Mouse (Mus musculus): Measurements from ENCODE around the gene Itpkb.

The Itpkb gene

GRCm38 (mm10) chr1:180330145-180330706 is at the start of gene Itpkb:
Gene Itpkb, plus strand, starts transcription at chr1:180330485.
- in situ Hi-C loops (cut with MboI, MseI), result loop anchor here (5.0 to 10.0 kb wide), 2 partner anchors 72 to 785 kb away; partner anchors contain the start of genes Cnst and Tfb2m

- in situ Hi-C loops (cut with MboI, MseI), result no loop called here
Observed at GRCm38 (mm10) chr1:180282581-180282980, 47.7 kb upstream of the Itpkb start.

GRCm38 (mm10) chr1:180283813-180284768 is 46.2 kb upstream of the Itpkb start:
- in situ Hi-C loops (cut with MboI, MseI), result no loop called here

- in situ Hi-C loops (cut with MboI, MseI), result no loop called here
Observed at GRCm38 (mm10) chr1:180286081-180286831, 44.0 kb upstream of the Itpkb start.

GRCm38 (mm10) chr1:180288227-180288626 is 42.1 kb upstream of the Itpkb start:
- in situ Hi-C loops (cut with MboI, MseI), result no loop called here

GRCm38 (mm10) chr1:180288872-180289468 is 41.3 kb upstream of the Itpkb start:
- in situ Hi-C loops (cut with MboI, MseI), result no loop called here

- in situ Hi-C loops (cut with MboI, MseI), result no loop called here
Observed at GRCm38 (mm10) chr1:180289788-180290187, 40.5 kb upstream of the Itpkb start.

GRCm38 (mm10) chr1:180290358-180290757 is 39.9 kb upstream of the Itpkb start:
- in situ Hi-C loops (cut with MboI, MseI), result no loop called here

GRCm38 (mm10) chr1:180296088-180296487 is 34.2 kb upstream of the Itpkb start:
- in situ Hi-C loops (cut with MboI, MseI), result no loop called here

- in situ Hi-C loops (cut with MboI, MseI), result no loop called here
Observed at GRCm38 (mm10) chr1:180299697-180300096, 30.6 kb upstream of the Itpkb start.

GRCm38 (mm10) chr1:180300292-180300691 is 30.0 kb upstream of the Itpkb start:
- in situ Hi-C loops (cut with MboI, MseI), result no loop called here

GRCm38 (mm10) chr1:180300997-180301396 is 29.3 kb upstream of the Itpkb start:
- in situ Hi-C loops (cut with MboI, MseI), result no loop called here

- in situ Hi-C loops (cut with MboI, MseI), result no loop called here
Observed at GRCm38 (mm10) chr1:180302253-180303120, 27.8 kb upstream of the Itpkb start.

GRCm38 (mm10) chr1:180303600-180303999 is 26.7 kb upstream of the Itpkb start:
- in situ Hi-C loops (cut with MboI, MseI), result no loop called here

- in situ Hi-C loops (cut with MboI, MseI), result loop anchor here (5.0 kb wide), 1 partner anchor 35 kb away; no protein-coding TSS in a partner anchor
Observed at GRCm38 (mm10) chr1:180306889-180307288, 23.4 kb upstream of the Itpkb start.

GRCm38 (mm10) chr1:180307661-180308060 is 22.6 kb upstream of the Itpkb start:
- in situ Hi-C loops (cut with MboI, MseI), result loop anchor here (5.0 kb wide), 1 partner anchor 35 kb away; no protein-coding TSS in a partner anchor

GRCm38 (mm10) chr1:180308897-180309296 is 21.4 kb upstream of the Itpkb start:
- in situ Hi-C loops (cut with MboI, MseI), result loop anchor here (5.0 kb wide), 1 partner anchor 37 kb away; no protein-coding TSS in a partner anchor

GRCm38 (mm10) chr1:180312286-180312685 is 18.0 kb upstream of the Itpkb start:
- in situ Hi-C loops (cut with MboI, MseI), result loop anchor here (5.0 kb wide), 1 partner anchor 50 kb away; no protein-coding TSS in a partner anchor

- in situ Hi-C loops (cut with MboI, MseI), result loop anchor here (5.0 kb wide), 1 partner anchor 49 kb away; no protein-coding TSS in a partner anchor
Observed at GRCm38 (mm10) chr1:180312792-180313311, 17.4 kb upstream of the Itpkb start.
